Mouse (Mus musculus) frontal cortex, adult (tissue): ENCODE data around the gene Ppp6r2.

Experiments used
- ATAC-seq: cut with Nextera tagmentation; 2 replicates; pipeline ENCODE4 v1.9.2; 2017; ENCODE audit warnings: mild to moderate bottlenecking, moderate library complexity, mixed read lengths; ENCODE audit not compliant: low TSS enrichment

The Ppp6r2 gene

DNA sequence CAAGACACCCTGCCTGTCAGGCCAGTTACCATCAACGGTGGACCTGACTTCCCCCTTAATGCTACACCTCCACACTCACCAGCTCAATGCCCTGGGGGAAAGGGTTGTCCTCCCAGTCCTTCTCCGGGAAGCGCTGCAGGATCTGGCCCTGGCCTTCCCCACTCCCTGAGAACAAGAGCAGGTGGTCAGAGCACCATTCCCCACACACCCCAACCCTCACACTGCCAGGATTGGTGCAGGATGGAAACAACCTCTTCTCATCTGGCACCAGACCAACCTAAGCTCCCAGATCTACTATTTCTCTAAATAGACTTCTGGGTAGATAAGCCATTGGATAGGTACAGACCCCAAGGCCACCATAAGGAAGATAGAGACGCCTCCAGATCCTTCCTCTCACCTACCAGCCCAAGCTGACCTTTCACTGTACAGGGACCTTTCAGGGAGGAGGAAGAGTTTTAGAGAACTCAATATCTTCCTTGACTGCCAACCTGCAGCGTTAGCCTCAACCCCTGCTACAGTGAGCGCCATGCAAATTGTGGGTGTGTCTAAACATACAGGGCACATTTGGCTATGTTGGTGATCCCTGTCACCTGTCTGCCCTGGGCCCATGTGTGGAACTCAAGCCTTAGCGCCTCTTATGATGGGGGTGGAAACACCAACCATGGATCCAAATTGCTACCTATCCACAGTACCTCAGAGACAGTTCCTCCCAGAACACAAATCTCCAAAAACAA is 97.2 kb downstream of the Ppp6r2 start:
- ATAC-seq, result no peak

- peak; percentile 60 for ATAC-seq
These were observed 98.7 kb downstream of the Ppp6r2 start for GRCm38 (mm10) chr15:89309962-89310498.

GRCm38 (mm10) chr15:89313359-89313758 is 102.0 kb downstream of the Ppp6r2 start:
- no peak for ATAC-seq

DNA sequence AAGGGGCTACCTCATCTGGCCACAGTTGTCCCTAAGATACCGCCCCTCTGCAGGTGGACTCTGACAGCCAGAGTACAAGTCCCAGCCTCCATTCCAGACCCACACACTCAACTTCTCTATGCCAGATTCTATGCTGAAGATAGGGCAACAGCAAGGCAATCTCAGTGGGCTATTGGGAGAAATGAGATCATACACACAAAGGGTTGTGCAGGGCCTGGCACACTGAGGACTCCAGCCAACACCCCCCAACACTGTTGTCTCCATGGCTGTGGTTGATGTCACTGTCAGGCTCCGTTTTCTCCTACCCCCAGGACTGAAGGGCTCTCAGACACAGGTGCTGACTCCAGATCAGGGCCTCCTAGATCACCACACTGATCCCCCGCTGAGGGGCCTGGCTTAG is 102.8 kb downstream of the Ppp6r2 start:
- no peak for ATAC-seq

GRCm38 (mm10) chr15:89314511-89315189 is 103.3 kb downstream of the Ppp6r2 start:
- ATAC-seq, result peak; percentile 16

- ATAC-seq, result peak; percentile 93
These were observed 103.9 kb downstream of the Ppp6r2 start, which contains the start of gene Sbf1 for GRCm38 (mm10) chr15:89315190-89315731. Gene Sbf1, minus strand, starts transcription at chr15:89315311.

- no peak for ATAC-seq
These were observed 104.8 kb downstream of the Ppp6r2 start for GRCm38 (mm10) chr15:89316146-89316545.

DNA sequence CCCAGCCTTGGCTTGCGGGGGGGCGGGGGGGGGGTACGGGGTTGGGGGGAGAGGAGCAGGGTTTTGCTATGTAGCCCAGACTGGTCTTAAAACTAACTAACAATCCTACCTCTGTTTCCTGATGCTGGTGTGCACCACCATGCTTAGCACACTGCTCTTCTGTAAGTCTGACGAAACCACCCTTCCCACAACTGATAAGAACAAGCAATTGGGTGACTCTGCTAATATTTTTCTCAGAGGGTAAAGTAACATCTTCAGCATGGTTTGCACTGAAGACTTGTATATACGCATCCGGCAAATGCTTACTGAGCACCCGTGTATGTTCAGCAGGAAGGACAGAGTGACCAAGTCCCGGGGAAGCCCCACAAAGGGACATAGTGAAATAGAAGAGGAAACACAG is 109.9 kb downstream of the Ppp6r2 start:
- ATAC-seq, result no peak

GRCm38 (mm10) chr15:89322670-89323522 is 111.5 kb downstream of the Ppp6r2 start, which contains the start of gene Adm2:
Gene Adm2, plus strand, starts transcription at chr15:89322720.
- ATAC-seq, result no peak

GRCm38 (mm10) chr15:89323656-89324055 is 112.3 kb downstream of the Ppp6r2 start:
- no peak for ATAC-seq

GRCm38 (mm10) chr15:89326441-89326840 is 115.1 kb downstream of the Ppp6r2 start:
- ATAC-seq, result no peak

- no peak for ATAC-seq
These were observed 122.9 kb downstream of the Ppp6r2 start, which contains the start of gene Miox for GRCm38 (mm10) chr15:89334271-89334670. Gene Miox, plus strand, starts transcription at chr15:89334398.

DNA sequence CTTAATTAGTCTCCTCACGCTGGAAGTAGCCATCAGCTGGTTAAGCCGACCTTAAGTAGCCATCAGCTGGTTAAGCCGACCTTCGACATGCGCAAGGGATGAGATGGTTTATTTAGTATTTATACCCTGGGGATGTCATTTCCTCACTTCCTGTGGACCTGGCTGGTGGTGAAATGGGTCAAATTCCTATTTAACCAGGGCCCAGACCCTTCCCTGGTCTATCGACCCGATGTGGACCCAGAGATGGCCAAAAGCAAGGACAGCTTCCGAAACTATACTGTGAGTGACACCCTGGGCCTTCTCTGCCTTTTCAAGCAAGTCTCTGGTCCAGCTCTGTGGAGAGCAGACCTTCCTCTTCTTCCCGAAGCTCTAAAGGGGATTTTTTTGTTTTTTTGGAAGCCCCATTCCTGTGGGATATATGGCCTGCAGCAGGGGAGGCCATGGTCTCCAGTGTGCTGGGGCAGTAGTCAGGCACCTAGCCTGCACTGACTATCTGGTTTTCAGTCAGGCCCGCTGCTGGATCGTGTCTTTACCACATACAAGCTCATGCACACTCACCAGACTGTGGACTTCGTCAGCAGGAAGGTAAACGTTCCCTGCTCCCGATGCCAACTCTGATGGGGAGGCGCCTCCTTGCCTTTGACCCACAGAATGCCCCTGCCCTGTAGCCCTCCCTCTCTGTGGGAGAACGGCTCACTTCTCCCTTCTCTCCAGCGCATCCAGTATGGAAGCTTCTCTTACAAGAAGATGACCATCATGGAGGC is 123.6 kb downstream of the Ppp6r2 start:
- no peak for ATAC-seq

DNA sequence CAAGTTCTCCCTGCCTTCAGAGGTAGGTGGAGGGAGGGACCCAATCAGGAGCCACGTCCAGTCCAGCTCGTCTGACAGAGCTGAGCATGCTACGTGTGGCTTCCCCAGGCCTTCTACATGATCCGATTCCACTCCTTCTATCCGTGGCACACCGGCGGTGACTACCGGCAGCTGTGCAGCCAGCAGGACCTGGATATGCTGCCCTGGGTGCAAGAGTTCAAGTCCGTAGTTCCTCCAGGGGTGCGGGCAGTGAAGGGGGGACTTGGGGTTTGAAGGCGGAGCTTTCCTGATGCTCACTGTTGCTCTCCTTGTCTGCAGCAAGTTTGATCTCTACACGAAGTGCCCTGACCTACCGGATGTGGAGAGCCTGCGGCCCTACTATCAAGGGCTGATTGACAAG is 125.1 kb downstream of the Ppp6r2 start:
- no peak for ATAC-seq
